Mouse (Mus musculus) stomach, postnatal 0 days (tissue): ENCODE results near the gene AI597479. TPM values are rescaled to one million over a fixed set of nuclear protein-coding genes. Genes with fewer than 3 reads are reported as not detected.
"Not testable (repeated sequence)": the region's sequence is repeated elsewhere in the genome, so short reads cannot be mapped to it uniquely, and the experiment has no call there.

ENCODE experiments used
- ATAC-seq: fragments of 200-750 bp; cut with Nextera tagmentation; 2 replicates; pipeline ENCODE4 v1.8.0; 2017; ENCODE audit not compliant: low FRiP score, low TSS enrichment
- DNase-seq: peaks from one replicate; pipeline ENCODE4 v3.0.0-alpha.2; 2016; ENCODE audit warnings: low spot score
- H3K27ac ChIP-seq: fragments of 300-500 bp; sonication (generic); replicated peaks from 2 replicates; pipeline ENCODE4 v1.5.1; 2014; ENCODE audit warnings: mild to moderate bottlenecking, control low read depth
- H3K27me3 ChIP-seq: fragments of 300-500 bp; sonication (generic); 2 replicates; pipeline ENCODE4 v1.6.1; 2014; ENCODE audit warnings: low read length; ENCODE audit not compliant: control insufficient read depth, insufficient read depth
- H3K36me3 ChIP-seq: fragments of 300-500 bp; sonication (generic); 2 replicates; pipeline ENCODE4 v1.6.1; 2014; ENCODE audit warnings: low read length, mixed read lengths; ENCODE audit not compliant: control insufficient read depth, insufficient read depth
- H3K4me1 ChIP-seq: fragments of 300-500 bp; sonication (generic); replicated peaks from 2 replicates; pipeline ENCODE4 v1.6.1; 2014; ENCODE audit warnings: antibody characterized with exemption; ENCODE audit not compliant: control insufficient read depth, insufficient read depth
- H3K4me2 ChIP-seq: fragments of 300-500 bp; sonication (generic); replicated peaks from 2 replicates; pipeline ENCODE4 v1.6.1; 2014; ENCODE audit warnings: low read depth, mild to moderate bottlenecking, control low read depth, moderate library complexity
- H3K4me3 ChIP-seq: fragments of 300-500 bp; sonication (generic); 2 replicates; pipeline ENCODE4 v1.5.1; 2014; ENCODE audit warnings: low read depth, low read length, control low read depth
- H3K9ac ChIP-seq: fragments of 300-500 bp; sonication (generic); 2 replicates; pipeline ENCODE4 v1.6.1; 2014; ENCODE audit warnings: mild to moderate bottlenecking, low read length, control low read depth, mixed read lengths
- H3K9me3 ChIP-seq: fragments of 300-500 bp; sonication (generic); 2 replicates; pipeline ENCODE4 v1.6.1; 2016; ENCODE audit warnings: low read length; ENCODE audit not compliant: control insufficient read depth
- CTCF ChIP-seq: IDR thresholded peaks from 2 replicates; pipeline ENCODE4 v1.5.1; 2016; ENCODE audit warnings: antibody characterized with exemption, low read depth, mild to moderate bottlenecking, moderate library complexity
- EP300 ChIP-seq: optimal IDR thresholded peaks from 2 replicates; pipeline ENCODE3; 2016; ENCODE audit warnings: antibody characterized with exemption
- WGBS: fragments of 180-500 bp; shearing (Covaris S2); extraction: QIAGEN DNeasy Blood & Tissue Kit; methylation state at CpG from one replicate; pipeline ENCODE4 v1.1.7; 2014; 5-methylcytosine and 5-hydroxymethylcytosine counted together
- polyA plus RNA-seq: library from polyadenylated mRNA; unstranded; fragments of >200 nt; fragmentation: Nextera tagmentation; extraction: Ambion mirVana; gene quantifications from 2 replicates; pipeline ENCODE4 v1.2.1, GENCODE M21; 2015

The AI597479 gene
- polyA plus RNA-seq, 1 experiment from 2014 or later, result 11.2 TPM

GRCm38 (mm10) chr1:43127820-43128610, 29.5 kb downstream of the AI597479 start:
- no peak overlapping the region for H3K4me2 ChIP-seq
- no peaks in the 10 kb centered on the region for H3K4me1 ChIP-seq
- H3K36me3 ChIP-seq, result peaks cover 14% of the 10 kb centered on the region
- 0 out of 2 replicates have a peak overlapping the region, but pooled peaks have one; percentile 2 for H3K27ac ChIP-seq
- ATAC-seq (peak; percentile 70; the same call in 1 of the 2 replicates), DNase-seq (no peak)
- no peak for TF ChIP-seq CTCF
- no peak for TF ChIP-seq EP300
- no peak overlapping the region for H3K4me3 ChIP-seq
- no peak overlapping the region for H3K9ac ChIP-seq
- no peaks in the 10 kb centered on the region for H3K9me3 ChIP-seq
- H3K27me3 ChIP-seq, result no peaks in the 10 kb centered on the region
- WGBS, result 62% methylated on average over 8 of the region's 8 CpGs

DNA sequence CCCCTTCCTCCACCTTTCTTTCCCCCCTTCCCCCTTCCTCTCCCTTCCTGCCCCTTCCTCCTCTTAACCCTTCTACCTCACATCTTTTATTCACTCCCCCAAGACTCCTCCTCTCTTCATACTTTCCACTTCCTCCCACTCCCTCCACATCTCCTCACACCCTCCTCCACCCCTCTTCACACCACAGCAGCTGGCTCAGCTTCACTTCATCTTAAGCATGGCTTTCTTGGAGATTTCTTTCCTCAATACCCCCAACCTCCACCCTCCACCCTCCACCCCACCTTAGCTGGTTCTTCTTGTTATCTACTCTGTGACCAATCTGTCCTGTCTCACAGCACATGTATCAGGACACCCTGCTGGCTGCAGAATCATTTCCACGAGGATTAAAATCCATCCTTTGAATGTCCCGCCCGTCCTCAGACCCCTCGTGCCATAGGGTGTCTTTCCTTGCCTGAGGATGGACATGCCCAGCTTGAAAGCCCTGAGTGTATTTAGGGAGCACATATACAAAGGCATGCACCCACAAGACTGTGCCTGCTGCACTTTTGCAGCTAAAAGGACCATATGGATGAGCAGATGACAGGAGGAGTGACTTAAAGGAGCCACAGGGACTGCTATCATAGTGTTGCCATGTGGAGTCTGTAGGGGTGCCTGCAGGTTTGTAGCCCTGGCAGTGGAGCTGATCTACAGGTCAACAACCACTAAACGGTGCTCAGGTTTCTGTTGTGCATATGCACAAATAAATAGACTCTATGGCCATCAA, 31.9 kb downstream of the AI597479 start:
- Histone ChIP-seq H3K27ac (no peak overlapping the region), H3K36me3 (peaks cover 14% of the 10 kb centered on the region), H3K4me1 (no peaks in the 10 kb centered on the region), H3K4me3 (no peak overlapping the region), H3K4me2 (no peak overlapping the region), H3K9ac (no peak overlapping the region), H3K27me3 (no peaks in the 10 kb centered on the region), H3K9me3 (no peaks in the 10 kb centered on the region)
- DNase-seq (no peak), ATAC-seq (no peak)
- TF ChIP-seq EP300, result no peak
- TF ChIP-seq CTCF, result no peak
- WGBS, result 75% methylated on average over 5 of the region's 5 CpGs

- Histone ChIP-seq H3K27ac (no peak overlapping the region), H3K4me1 (no peaks in the 10 kb centered on the region), H3K9me3 (no peaks in the 10 kb centered on the region), H3K36me3 (peaks cover 14% of the 10 kb centered on the region; the same call in 1 of the 2 replicates), H3K4me3 (no peak overlapping the region), H3K9ac (no peak overlapping the region), H3K27me3 (no peaks in the 10 kb centered on the region), H3K4me2 (no peak overlapping the region)
- ATAC-seq, result no peak
- DNase-seq, result no peak
- 92% methylated on average over 9 of the region's 9 CpGs for WGBS
- TF ChIP-seq EP300 (no peak), CTCF (no peak)
Observed at GRCm38 (mm10) chr1:43131591-43131990, 33.1 kb downstream of the AI597479 start.

DNA sequence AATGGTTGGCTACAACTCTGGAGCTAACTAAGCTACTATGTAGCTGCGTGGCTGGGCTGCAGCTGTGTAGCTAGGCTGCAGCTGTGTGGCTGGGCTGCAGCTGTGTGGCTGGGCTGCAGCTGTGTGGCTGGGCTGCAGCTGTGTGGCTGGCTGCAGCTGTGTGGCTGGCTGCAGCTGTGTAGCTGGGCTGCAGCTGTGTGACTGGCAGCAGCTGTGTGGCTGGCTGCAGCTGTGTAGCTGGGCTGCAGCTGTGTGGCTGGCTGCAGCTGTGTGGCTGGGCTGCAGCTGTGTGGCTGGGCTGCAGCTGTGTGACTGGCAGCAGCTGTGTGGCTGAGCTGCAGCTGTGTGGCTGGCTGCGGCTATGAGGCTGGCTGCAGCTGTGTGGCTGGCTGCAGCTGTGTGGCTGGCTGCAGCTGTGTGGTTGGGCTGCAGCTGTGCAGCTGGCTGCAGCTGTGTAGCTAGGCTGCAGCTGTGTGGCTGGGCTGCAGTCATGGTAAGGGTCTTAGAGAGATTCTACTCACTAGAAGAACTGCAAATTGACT, 38.0 kb downstream of the AI597479 start:
- H3K27ac ChIP-seq, H3K4me1 ChIP-seq, H3K4me3 ChIP-seq, H3K9me3 ChIP-seq, H3K9ac ChIP-seq, ATAC-seq, H3K4me2 ChIP-seq, H3K27me3 ChIP-seq, DNase-seq: not testable (repeated sequence)
- WGBS, result 83% methylated on average over 2 of the region's 2 CpGs
- peaks cover 14% of the 10 kb centered on the region for H3K36me3 ChIP-seq

GRCm38 (mm10) chr1:43137334-43137733, 38.8 kb downstream of the AI597479 start:
- Histone ChIP-seq H3K4me3 (no peak overlapping the region), H3K27me3 (no peaks in the 10 kb centered on the region), H3K4me1 (no peaks in the 10 kb centered on the region), H3K9me3 (no peaks in the 10 kb centered on the region), H3K4me2 (no peak overlapping the region), H3K9ac (no peak overlapping the region), H3K27ac (no peak overlapping the region), H3K36me3 (peaks cover 12% of the 10 kb centered on the region)
- TF ChIP-seq CTCF, result no peak
- no peak for TF ChIP-seq EP300
- ATAC-seq, result no peak
- whole genome bisulfite sequencing, result 87% methylated on average over 5 of the region's 5 CpGs
- DNase-seq, result no peak
